Mouse (Mus musculus) right cerebral cortex, postnatal 36 days (tissue): Measurements from ENCODE around the gene Ppil3.
A peak's percentile ranks its signal among the peaks of the same experiment; 100 is the strongest.

Experiments used
- DNase-seq, 2 experiments: peaks; one replicate each; pipeline ENCODE4 v3.0.0; 2022; ENCODE audit warnings: low spot score in 2 of 2, mixed read lengths in 1 of 2

Gene Ppil3

DNA sequence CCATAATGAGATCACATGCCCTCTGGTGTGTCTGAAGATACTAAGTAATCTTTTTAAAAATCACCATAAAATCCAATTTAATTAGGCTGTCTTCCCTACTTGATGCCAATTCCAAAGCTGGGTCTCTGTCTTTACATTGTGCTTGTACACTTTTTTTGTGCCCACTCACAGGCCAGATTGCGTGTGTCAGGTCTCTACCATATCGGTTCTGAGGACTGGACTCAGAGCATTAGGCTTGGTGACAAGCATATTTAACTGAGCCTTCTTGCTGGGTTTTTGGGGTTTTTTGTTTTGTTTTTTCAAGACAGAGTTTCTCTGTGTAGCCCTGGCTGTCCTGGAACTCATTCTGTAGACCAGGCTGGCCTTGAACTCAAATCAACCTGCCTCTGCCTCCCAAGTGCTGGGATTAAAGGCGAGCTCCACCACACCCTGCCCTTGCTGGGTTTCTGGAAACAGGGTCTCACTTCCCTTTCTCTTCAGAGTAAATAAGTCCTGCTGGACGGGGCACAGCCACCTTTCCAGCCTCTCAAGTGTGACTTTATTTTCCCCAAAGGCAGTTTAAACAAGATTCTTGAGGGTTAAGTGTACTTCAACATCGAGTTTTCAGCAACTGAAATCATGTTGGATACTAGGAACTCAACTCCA, 35.6 kb downstream of the Ppil3 start:
- no peak for DNase-seq

DNA sequence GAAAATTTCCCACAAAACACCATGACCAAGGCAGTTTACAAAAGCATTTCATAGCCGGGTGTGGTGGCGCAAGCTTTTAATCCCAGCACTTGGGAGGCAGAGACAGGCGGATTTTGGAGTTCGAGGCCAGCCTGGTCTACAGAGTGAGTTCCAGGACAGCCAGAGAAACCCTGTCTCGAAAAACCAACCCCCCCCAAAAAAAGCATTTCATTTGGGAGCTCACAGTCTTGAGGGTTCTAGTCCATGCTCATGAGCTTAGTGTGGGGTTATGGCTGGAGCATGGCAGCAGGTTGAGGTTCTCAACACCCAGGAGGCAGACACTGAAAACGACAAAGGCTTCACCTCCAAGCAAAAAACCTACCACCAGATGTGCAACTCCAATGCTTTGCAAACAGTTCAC, 37.1 kb downstream of the Ppil3 start:
- no peak for DNase-seq

DNA sequence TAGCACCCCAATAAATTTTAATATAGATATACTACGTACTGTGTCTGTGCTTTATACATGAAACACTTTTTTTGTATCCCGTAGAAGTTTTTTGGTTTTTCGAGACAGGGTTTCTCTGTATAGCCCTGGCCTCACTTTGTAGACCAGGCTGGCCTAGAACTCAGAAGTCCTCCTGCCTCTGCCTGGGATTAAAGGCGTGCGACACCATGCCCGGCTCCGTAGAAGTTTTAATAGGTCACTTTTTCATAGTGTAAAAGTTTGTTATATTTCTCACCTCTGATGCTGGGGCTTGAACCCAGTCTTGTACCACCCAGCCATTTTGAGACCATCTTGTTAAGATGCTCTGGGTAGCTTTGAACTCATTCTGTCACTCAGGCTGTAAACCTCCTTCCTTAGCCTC, 38.0 kb downstream of the Ppil3 start:
- no peak for DNase-seq

DNA sequence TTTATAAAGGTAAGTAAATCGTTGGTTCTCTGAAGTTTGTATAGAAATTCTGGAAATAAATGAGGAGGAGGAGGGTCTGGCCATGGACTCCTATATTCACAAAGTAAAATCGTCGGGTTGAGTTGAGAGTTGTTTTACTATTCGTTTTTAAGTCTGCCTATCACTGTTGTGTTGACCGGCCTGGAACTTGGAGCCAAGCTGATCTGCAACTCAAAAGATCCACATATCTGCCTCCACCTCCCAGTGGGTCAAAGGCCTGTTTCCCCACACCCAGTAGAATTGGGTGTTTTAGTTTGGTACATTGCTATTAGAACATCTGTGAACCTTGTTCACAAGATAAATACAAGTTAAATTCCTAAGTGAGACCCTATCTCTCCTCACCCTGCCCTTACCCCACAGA, 41.5 kb downstream of the Ppil3 start:
- DNase-seq, result no peak

DNA sequence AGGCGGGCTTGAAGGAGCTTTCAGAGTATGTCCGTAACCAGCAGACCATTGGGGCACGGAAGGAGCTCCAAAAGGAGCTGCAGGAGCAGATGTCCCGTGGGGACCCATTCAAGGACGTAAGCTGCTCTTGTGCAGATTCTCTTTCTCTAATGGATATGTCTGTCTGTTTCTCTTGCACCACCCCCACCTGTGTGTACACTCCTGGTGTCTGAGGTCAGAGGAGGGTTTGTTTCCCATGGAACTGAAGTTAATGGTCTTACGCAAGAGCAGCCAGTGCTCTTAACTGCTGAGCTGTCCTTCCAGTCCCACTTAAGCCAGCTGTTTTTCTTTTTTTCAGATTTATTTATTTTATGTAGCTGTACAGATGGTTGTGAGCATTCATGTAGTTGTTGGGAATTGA, 43.9 kb downstream of the Ppil3 start:
- no peak for DNase-seq

DNA sequence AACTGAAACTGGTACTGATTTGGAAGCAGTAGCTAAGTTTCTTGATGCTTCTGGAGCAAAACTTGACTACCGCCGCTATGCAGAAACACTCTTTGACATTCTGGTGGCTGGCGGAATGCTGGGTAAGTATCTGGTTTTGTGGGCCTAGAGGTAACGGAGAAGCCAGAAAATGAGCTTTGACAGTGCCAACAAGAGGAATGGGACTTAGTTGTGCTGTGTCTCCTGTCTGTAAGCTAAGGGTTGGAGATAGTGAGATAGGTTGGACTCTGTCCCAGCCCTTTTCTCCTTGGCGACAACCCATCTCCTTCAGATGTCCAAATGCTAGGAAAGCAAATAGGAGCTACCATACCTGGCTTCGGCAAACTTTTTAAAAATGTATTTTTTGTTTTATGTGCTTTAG, 47.6 kb downstream of the Ppil3 start:
- no peak for DNase-seq

DNA sequence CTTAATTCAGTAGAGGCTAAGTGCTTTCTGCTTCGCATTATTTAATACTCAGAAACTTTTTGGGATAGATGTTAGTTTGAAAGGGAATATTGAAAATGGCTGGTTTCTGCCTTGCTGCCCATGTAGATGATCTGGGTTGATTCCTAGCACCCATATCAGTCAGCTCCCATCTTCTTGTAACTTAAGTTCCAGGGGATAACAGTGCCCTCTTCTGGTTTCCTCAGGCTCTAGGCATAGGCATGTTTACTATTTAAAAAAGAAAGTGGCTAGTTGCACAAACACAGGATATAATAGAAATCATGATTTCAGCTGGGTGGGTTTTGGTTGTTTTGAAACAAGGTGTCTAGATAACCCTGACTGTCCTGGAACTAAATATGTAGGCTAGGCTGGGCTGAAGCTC, 49.1 kb downstream of the Ppil3 start:
- no peak for DNase-seq

DNA sequence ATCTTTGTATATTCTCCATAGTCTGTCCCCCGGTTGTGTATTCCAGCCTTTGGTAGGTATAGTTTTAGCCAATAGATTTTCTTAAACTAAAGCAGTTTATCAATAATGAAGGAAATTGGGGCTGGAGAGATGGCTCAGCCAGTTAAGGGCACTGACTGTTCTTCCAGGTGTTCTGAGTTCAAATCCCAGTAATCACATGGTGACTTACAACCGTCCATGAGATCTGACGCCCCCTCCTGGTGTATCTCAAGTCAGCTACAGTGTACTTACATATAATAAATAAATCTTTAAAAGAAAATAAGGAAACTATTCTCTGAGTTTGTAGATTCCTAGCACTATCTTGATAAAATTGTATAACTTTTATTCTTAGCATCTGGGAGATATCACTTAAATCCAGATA, 49.9 kb downstream of the Ppil3 start:
- DNase-seq, result no peak

DNA sequence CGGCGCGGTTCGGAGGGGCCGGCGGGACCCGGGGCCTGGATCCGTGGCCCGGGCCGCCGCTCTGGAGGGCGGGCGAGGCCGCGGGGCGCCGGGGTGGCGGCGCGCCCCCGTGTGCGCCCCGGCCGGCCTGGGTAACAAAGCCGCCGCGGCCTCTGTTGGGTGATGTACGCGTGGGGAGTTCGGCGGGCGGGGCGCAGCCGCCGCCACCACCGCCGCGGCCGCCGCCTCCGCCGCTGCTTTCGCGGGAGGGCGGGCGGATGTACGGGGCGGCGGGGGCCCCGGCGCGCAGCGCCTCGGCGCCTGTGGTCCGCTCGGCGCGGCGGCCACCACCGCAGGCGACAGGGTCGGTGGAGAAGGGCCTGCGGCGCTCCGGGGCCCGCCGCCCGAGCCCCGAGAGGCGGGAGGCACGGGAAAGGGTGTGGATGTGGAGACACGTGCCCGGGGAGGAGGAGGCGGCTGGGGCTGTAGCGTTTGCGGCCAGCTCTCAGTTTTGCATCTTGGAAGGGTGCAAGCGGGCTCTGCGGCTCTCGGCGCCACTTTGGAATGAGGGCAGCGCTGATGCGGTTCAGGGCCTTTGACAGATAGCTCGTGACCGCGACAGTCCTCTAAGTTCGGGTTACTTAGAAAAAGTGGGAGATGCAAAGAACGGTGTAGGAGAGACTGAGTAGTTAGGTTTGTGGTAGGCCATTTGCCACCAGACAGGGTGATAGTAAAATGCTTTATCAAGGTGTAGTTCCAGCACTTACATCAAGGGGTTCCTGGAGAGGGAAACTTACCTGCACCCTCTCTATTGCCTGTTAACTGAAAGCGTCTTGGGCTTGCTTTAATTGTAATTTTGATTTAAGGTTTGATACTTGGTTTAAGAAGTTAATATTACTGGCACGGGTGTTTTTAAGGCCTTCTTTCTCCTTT, 51.7 kb downstream of the Ppil3 start:
- DNase-seq, result peak; percentile 30 to 47

DNA sequence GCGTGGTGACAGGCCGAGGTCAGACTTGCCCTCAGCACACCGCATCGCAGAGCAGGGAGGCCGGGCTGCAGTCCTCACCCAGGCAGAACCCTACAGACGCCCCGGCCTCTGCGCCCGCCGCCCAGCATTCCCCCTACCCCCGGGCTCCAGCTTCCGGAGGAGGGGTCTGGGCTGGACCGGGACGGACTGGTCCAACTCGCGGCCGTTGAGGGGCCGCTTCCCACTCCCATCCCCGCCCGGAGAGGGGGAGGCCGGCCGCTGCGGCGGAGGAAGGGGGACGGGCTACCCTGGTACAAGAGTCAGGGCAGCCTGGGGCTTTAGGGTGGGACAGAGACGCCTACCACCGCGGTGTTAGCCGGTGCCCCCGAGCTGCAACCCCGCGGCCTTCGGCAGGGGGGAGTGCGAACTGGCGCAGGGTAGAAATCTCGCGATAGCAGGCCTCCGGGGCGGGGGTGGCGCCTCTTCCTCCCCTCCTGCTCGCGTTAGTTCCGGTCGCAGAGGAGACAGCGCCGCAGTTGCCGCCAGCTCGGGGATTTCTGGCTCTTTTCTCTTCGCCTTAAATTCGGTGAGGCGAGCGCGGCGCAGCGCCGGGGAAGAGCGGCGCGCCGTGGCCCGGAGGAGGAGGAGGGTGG, 52.5 kb downstream of the Ppil3 start, which contains the start of gene Bzw1:
Bzw1 (plus strand) TSS at position 247 of the 632 bp plus-strand sequence.
- peak; percentile 85 to 88 for DNase-seq

DNA sequence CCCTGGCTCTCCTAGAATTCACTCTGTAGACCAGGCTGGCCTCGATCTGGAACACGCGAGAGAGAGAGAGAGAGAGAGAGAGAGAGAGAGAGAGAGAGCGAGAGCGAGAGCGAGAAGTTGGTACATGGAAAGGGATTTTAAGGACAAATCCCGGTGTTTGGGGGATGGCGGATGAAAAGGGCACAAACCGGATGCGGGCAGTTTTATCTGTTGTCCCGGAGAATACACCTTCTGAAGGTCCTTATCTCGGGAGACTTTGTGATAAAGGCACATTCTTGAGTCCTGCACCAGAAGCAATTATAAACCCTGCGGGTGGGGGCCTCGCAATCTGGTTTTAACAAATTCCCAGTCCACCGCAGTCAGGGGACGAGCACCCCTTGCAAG, 53.0 kb downstream of the Ppil3 start:
- DNase-seq, result no peak

DNA sequence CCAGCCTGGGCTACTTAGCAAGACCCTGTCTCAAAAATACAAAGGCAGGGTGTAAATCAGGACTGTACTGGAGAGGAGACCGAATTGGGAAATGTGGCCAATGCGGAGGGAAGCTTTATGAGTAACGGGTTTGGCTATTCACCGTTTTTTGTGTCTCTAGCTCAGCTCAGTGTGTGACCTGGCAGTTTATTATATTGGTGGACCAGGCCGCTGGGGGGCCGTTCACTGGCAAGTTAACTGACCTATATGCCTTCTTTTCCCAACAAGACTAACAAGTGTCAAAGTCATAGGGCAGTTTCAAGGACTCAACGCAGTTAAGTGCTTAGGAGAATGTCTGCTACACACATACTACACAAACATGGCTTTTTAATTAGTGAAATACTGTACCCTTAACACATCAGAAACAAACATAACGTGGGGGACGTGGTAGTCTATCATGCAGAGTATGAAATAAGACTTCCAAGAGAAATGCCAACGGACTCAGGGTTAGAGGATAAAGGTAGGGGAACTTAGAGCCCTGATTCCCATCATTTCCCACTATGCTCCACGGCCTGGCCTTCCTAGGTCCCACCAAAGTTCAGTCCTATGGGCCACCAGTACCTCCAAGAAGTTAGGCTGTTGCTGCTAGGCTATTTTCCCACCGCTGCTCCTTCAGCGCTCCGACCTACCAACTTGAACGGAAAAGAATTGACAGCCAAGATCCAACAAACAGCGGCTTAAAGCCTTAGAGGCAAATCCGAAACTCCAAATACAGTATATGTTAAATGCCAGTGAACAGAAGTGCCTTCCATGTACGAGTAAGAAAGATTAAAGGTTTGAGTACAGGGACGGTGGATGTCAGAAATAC, 53.6 kb downstream of the Ppil3 start:
- DNase-seq, result no peak

DNA sequence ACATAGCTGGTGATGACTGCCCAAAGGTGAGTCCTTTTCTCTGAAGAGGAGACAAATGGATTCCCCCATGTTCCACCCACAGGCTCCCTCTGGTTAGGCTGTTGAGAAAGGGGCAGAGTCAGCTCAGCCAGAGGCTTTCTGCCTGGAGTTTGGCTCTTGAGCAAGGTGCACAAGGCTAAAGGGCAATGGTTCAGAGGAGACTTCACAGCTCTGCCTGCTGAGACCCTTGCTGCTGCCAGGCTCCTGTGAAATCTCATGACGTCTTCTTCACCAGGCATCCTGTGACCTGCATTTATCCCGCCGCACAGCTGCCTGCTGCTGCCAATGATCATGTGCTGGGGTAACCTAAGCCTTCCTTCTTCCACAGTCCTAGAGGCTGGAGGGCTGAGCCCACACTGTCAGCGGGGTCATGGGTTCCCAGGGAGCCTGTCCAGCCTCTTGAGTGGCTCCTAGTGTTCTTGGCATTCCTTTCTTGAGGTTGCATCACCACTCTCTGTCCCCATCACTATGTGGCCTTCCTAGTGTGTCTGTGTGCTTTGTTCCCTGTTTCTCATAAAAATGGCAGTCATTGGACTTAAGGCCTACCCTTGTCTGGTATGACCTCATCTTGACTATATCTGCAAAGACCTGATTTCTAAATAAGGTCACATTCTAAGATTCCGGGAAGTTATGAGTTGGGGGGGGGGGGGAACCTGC, 62.6 kb downstream of the Ppil3 start:
- DNase-seq, result no peak
